8 mouse cellular contexts compared by ENCODE assay signal in genomic region chr15:93594296-93594887, GRCm38 (mm10). TPM values are rescaled to one million over a fixed set of nuclear protein-coding genes. Genes with fewer than 3 reads are reported as not detected.
DNase-seq lines count a peak whose midpoint lies in the region; ATAC-seq and TF ChIP-seq lines count a peak whose summit lies in the region.

No protein-coding gene starts in this region.

- no peaks in the 10 kb centered on the region for H3K9me3 ChIP-seq in heart, embryonic 14.5 days (ENCODE audit: control insufficient read depth, low read length)
- H3K9me3 ChIP-seq in liver, embryonic 13.5 days (replicated peaks), result no peaks in the 10 kb centered on the region

- peaks cover 6% of the 10 kb centered on the region for H3K4me1 ChIP-seq in heart, adult 2 months (ENCODE audit: control insufficient read depth, insufficient read depth, low read length)
- H3K4me1 ChIP-seq in heart, embryonic 14.5 days (ENCODE audit: control insufficient read depth in 2 of 2, insufficient read depth in 2 of 2, low read length in 2 of 2), result peaks cover 8 to 51% of the 10 kb centered on the region in 2 experiments
- H3K4me1 ChIP-seq in liver, embryonic 13.5 days (replicated peaks), result peaks cover 55% of the 10 kb centered on the region

- DNase-seq in heart, adult 2 months, result no peak
- DNase-seq in heart, postnatal 4 days, result no peak
- peak; percentile 49 for DNase-seq in brain, adult 2 months (ENCODE audit: low read depth, low spot score)
- DNase-seq in liver, embryonic 13.5 days, result no peak
- peak; percentile 22 for DNase-seq in yolk sac, embryonic 10.5 days (ENCODE audit: low spot score)
- no peak for DNase-seq in thymus, postnatal 10 days (ENCODE audit: low spot score in 2 of 2)
- no peak for DNase-seq in right cerebral cortex, adult 18-20 months

- no peak for TF ChIP-seq EP300 in heart, adult 2 months (IDR thresholded peaks at IDR 0.05; ENCODE audit: insufficient read depth, low read depth, low read length)

- H3K27me3 ChIP-seq in heart, adult 2 months (ENCODE audit: control insufficient read depth, insufficient read depth, low read length), result no peaks in the 10 kb centered on the region
- no peaks in the 10 kb centered on the region for H3K27me3 ChIP-seq in heart, embryonic 14.5 days (ENCODE audit: control insufficient read depth, insufficient read depth, low read length)
- H3K27me3 ChIP-seq in liver, embryonic 13.5 days, result 0 out of 2 replicates have a peak, but pooled peaks cover 2% of the 10 kb centered on the region

- no peaks in the 10 kb centered on the region for H3K79me2 ChIP-seq in heart, adult 2 months (replicated peaks; ENCODE audit: control insufficient read depth, insufficient read depth, low read length)

- peak overlapping the region; percentile 91 for H3K27ac ChIP-seq in heart, adult 2 months
- H3K27ac ChIP-seq in heart, embryonic 14.5 days (replicated peaks in 1 of 2; ENCODE audit: control insufficient read depth in 1 of 2, insufficient read depth in 1 of 2, low read depth in 2 of 2, low read length in 2 of 2), result peak overlapping the region; percentile 70 to 93
- H3K27ac ChIP-seq in liver, embryonic 13.5 days, result peak overlapping the region; percentile 64

- ATAC-seq in heart, embryonic 14.5 days (ENCODE audit: insufficient number of reproducible peaks, insufficient read depth, low FRiP score, low read depth), result no peak
- ATAC-seq in liver, embryonic 13.5 days (ENCODE audit: low read depth), result no peak

- no peaks in the 10 kb centered on the region for H3K36me3 ChIP-seq in heart, adult 2 months (ENCODE audit: control insufficient read depth, insufficient read depth, low read length)
- no peaks in the 10 kb centered on the region for H3K36me3 ChIP-seq in heart, embryonic 14.5 days (ENCODE audit: control insufficient read depth, insufficient read depth, low read length)
- H3K36me3 ChIP-seq in liver, embryonic 13.5 days, result no peaks in the 10 kb centered on the region

- TF ChIP-seq CTCF in heart, adult 2 months (IDR thresholded peaks at IDR 0.05), result no peak

- H3K4me3 ChIP-seq in heart, adult 2 months, result peak overlapping the region; percentile 76
- H3K4me3 ChIP-seq in heart, embryonic 14.5 days (ENCODE audit: control insufficient read depth in 1 of 2, insufficient read depth in 1 of 2, low read depth in 1 of 2, low read length in 2 of 2), result peak overlapping the region; percentile 74 to 95
- H3K4me3 ChIP-seq in liver, embryonic 13.5 days (replicated peaks), result peak overlapping the region; percentile 88

- intact Hi-C loops in heart, adult 2 months (cut with DNase I), result loop anchor here (5.0 to 10.0 kb wide), 2 partner anchors 383 to 950 kb away; partner anchors contain the start of genes Irak4 and Pus7l

- H3K4me2 ChIP-seq in heart, embryonic 14.5 days (ENCODE audit: low read length), result peak overlapping the region; percentile 76
- peak overlapping the region; percentile 98 for H3K4me2 ChIP-seq in liver, embryonic 13.5 days

- no peak for TF ChIP-seq POLR2A in heart, adult 2 months (IDR thresholded peaks at IDR 0.05; ENCODE audit: insufficient read depth, low read depth, low read length)

- H3K9ac ChIP-seq in heart, adult 2 months (ENCODE audit: low read depth, low read length), result peak overlapping the region; percentile 97
- peak overlapping the region; percentile 98 for H3K9ac ChIP-seq in heart, embryonic 14.5 days (ENCODE audit: low read length)
- peak overlapping the region; percentile 92 for H3K9ac ChIP-seq in liver, embryonic 13.5 days

- 20% methylated on average over 10 of the region's 10 CpGs for WGBS in heart, adult 2 months
- 3% methylated on average over 10 of the region's 10 CpGs for WGBS in heart, embryonic 14.5 days
- 19% methylated on average over 10 of the region's 10 CpGs for WGBS in liver, embryonic 13.5 days (ENCODE audit: insufficient replicate concordance)

RNA-seq across cellular contexts. Expression of gene Prickle1, which starts 1.3 kb away (rescaled TPM):
- 10 to 100 TPM; 11.2 to 18.6 TPM for total RNA-seq in heart, adult 2 months (2021)
- polyA plus RNA-seq in heart, adult 2 months (2012; rRNA removed), result 8.6 and 11.5 TPM in 2 replicates
- 10 to 100 TPM; 31.0 to 36.4 TPM for total RNA-seq in heart, postnatal 4 days (2021)
- polyA plus RNA-seq in heart, embryonic 14.5 days (2014; fragmentation: Nextera tagmentation; extraction: Ambion mirVana), result 40.4 and 40.6 TPM in 2 replicates
- 4.2 and 5.6 TPM in 2 replicates for polyA plus RNA-seq in liver, embryonic 13.5 days (2015; fragmentation: Nextera tagmentation; extraction: Ambion mirVana)

Comparison
In these comparisons a context has a peak if more than half of its experiments do, and no peak if none do; other contexts are left out.
1. DNase-seq: peak in brain, adult 2 months (single experiment) and yolk sac, embryonic 10.5 days (single experiment); none in heart, adult 2 months (0 of 2), heart, postnatal 4 days (single experiment), liver, embryonic 13.5 days (single experiment), thymus, postnatal 10 days (0 of 2) and right cerebral cortex, adult 18-20 months (single experiment).
2. Peak in every context shown above with its lines, with median percentiles within 50 percentile points of each other: H3K27ac ChIP-seq, H3K4me3 ChIP-seq and H3K9ac ChIP-seq.